Mouse (Mus musculus) heart, embryonic 16.5 days (tissue): ENCODE data around the gene Epha10. TPM values are rescaled to one million over a fixed set of nuclear protein-coding genes. Genes with fewer than 3 reads are reported as not detected.

Experiments
- polyA plus RNA-seq: library from polyadenylated mRNA; unstranded; fragments of >200 nt; fragmentation: Nextera tagmentation; extraction: Ambion mirVana; gene quantifications from 2 replicates; pipeline ENCODE4 v1.2.1, GENCODE M21; 2015

Gene Epha10
- polyA plus RNA-seq, 1 experiment from 2014 or later, result 0.03 TPM

Other genes starting within 250 kb of the Epha10 start
- 0.15 and 0.17 TPM in 2 replicates for gene Pou3f1, start 224.1 kb upstream of the Epha10 start, polyA plus RNA-seq
- 40.3 and 49.2 TPM in 2 replicates for gene Utp11, start 187.3 kb upstream of the Epha10 start, polyA plus RNA-seq
- 3.8 and 5.0 TPM in 2 replicates for gene Fhl3, start 180.2 kb upstream of the Epha10 start, polyA plus RNA-seq
- gene Sf3a3, start 166.1 kb upstream of the Epha10 start, polyA plus RNA-seq, result 77.7 and 95.1 TPM in 2 replicates
- 16.3 and 16.8 TPM in 2 replicates for gene Inpp5b, start 139.0 kb upstream of the Epha10 start, polyA plus RNA-seq
- 11.5 and 13.0 TPM in 2 replicates for gene Mtf1, start 78.8 kb upstream of the Epha10 start, polyA plus RNA-seq
- gene Yrdc, start 30.2 kb upstream of the Epha10 start, polyA plus RNA-seq, result 22.3 and 22.6 TPM in 2 replicates
- gene 1110065P20Rik, start 29.7 kb upstream of the Epha10 start, polyA plus RNA-seq, result 40.0 and 40.8 TPM in 2 replicates
- gene Maneal, start 18.7 kb upstream of the Epha10 start, polyA plus RNA-seq, result 0.07 and 0.29 TPM in 2 replicates
- 8.8 and 10.3 TPM in 2 replicates for gene 9930104L06Rik, start 56.1 kb downstream of the Epha10 start, polyA plus RNA-seq
- 117 and 122 TPM in 2 replicates for gene Cdca8, start 58.4 kb downstream of the Epha10 start, polyA plus RNA-seq
- 5.5 and 5.9 TPM in 2 replicates for gene Rspo1, start 105.5 kb downstream of the Epha10 start, polyA plus RNA-seq
- 59.7 and 66.2 TPM in 2 replicates for gene Gnl2, start 135.7 kb downstream of the Epha10 start, polyA plus RNA-seq
- 0.63 and 0.92 TPM in 2 replicates for gene Dnali1, start 184.8 kb downstream of the Epha10 start, polyA plus RNA-seq
- gene Snip1, start 185.8 kb downstream of the Epha10 start, polyA plus RNA-seq, result 18.5 and 19.0 TPM in 2 replicates
- gene Meaf6, start 204.2 kb downstream of the Epha10 start, polyA plus RNA-seq, result 37.0 and 40.5 TPM in 2 replicates
- 0.69 and 1.6 TPM in 2 replicates for gene Zc3h12a, start 246.9 kb downstream of the Epha10 start, polyA plus RNA-seq